Comparison of ENCODE assay signal across 10 mouse cellular contexts in the genomic region with DNA sequence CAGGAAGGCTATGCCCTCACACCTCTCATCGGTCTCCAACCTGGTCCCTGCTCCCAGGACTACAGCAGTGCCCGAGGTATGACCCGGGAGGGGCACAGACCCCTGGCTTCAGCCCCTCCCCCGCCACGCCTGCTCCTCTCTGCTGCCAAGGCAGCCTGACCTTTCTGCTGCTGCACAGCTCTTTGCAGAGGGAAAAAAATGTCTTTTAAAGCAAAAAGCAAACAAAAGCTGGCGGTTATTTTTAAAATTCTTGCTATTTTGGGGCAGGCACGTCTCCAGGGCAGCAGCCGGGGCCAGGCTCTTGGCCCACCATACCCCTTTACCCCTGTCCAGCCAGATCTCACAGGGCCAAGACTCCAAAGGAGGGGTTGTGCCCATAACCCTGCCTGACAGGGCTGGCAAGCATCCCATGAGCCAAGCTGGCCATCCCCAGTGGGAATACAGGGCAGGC. TPM values are rescaled to one million over a fixed set of nuclear protein-coding genes. Genes with fewer than 3 reads are reported as not detected.
DNase-seq lines count a peak whose midpoint lies in the region; ATAC-seq and TF ChIP-seq lines count a peak whose summit lies in the region.
"Had no signal": no experiment of that assay in that cellular context is flagged by ENCODE, and none has a peak within 500 bp of the region (broad histone marks: within the 10 kb centered on the region; RNA-seq: fewer than 3 reads in every experiment).

No protein-coding gene starts in this region.

- 25% methylated on average over 8 of the region's 8 CpGs for WGBS in lung, postnatal 0 days
- WGBS in small intestine, adult 2 months, result 55% methylated on average over 8 of the region's 8 CpGs

- no peaks in the 10 kb centered on the region for H3K27me3 ChIP-seq in lung, postnatal 0 days (replicated peaks; ENCODE audit: insufficient read depth, low read length)
- H3K27me3 ChIP-seq in small intestine, adult 2 months (ENCODE audit: control insufficient read depth, insufficient read depth, low read length), result no peaks in the 10 kb centered on the region

- H3K4me3 ChIP-seq in lung, postnatal 0 days (ENCODE audit: low read depth, low read length), result no peak overlapping the region
- H3K4me3 ChIP-seq in embryonic fibroblast, embryonic 13.5 days (ENCODE audit: insufficient read depth, low read length), result no peak overlapping the region
- H3K4me3 ChIP-seq in small intestine, adult 2 months (ENCODE audit: low read depth, low read length), result no peak overlapping the region
- H3K4me3 ChIP-seq: megakaryocyte, embryonic 14.5 days had no signal

- H3K9ac ChIP-seq in lung, postnatal 0 days (replicated peaks; ENCODE audit: low read depth), result no peak overlapping the region

- H3K36me3 ChIP-seq in lung, postnatal 0 days (ENCODE audit: insufficient read depth, low read length), result 0 out of 2 replicates have a peak, but pooled peaks cover 8% of the 10 kb centered on the region
- no peaks in the 10 kb centered on the region for H3K36me3 ChIP-seq in small intestine, adult 2 months (ENCODE audit: control insufficient read depth, insufficient read depth, low read length)

- H3K4me2 ChIP-seq in lung, postnatal 0 days (replicated peaks; ENCODE audit: low read depth, low read length), result peak overlapping the region; percentile 19; the same call in 1 of the 2 replicates

- H3K9me3 ChIP-seq in lung, postnatal 0 days (ENCODE audit: low read length), result no peaks in the 10 kb centered on the region

- TF ChIP-seq POLR2A in embryonic fibroblast, embryonic 13.5 days (IDR thresholded peaks at IDR 0.05; ENCODE audit: low read depth, low read length), result no peak
- no peak for TF ChIP-seq POLR2A in small intestine, adult 2 months (IDR thresholded peaks at IDR 0.05; ENCODE audit: low read depth, low read length)

- peaks cover 60% of the 10 kb centered on the region for H3K4me1 ChIP-seq in lung, postnatal 0 days (ENCODE audit: insufficient read depth, low read depth, low read length)
- H3K4me1 ChIP-seq in embryonic fibroblast, embryonic 13.5 days (ENCODE audit: control insufficient read depth, insufficient read depth, low read length), result peaks cover 14% of the 10 kb centered on the region; the same call in 1 of the 2 replicates
- H3K4me1 ChIP-seq in small intestine, adult 2 months (ENCODE audit: control insufficient read depth, insufficient read depth, insufficient read length, low read length), result peaks cover 20% of the 10 kb centered on the region

- TF ChIP-seq EP300 in lung, postnatal 0 days (IDR thresholded peaks at IDR 0.05), result peak; percentile 30; the same call in 1 of the 2 replicates

- TF ChIP-seq CTCF in lung, postnatal 0 days (IDR thresholded peaks at IDR 0.05), result no peak
- no peak for TF ChIP-seq CTCF in embryonic fibroblast, embryonic 13.5 days (IDR thresholded peaks at IDR 0.05; ENCODE audit: borderline replicate concordance, insufficient read depth, low read length)
- TF ChIP-seq CTCF in small intestine, adult 2 months (IDR thresholded peaks at IDR 0.05; ENCODE audit: extremely low read depth, insufficient read length, insufficient replicate concordance, low read depth, low read length), result no peak

- peak; percentile 10; the same call in 1 of the 2 replicates for ATAC-seq in lung, postnatal 0 days

- peak; percentile 59 for DNase-seq in lung, postnatal 0 days (ENCODE audit: low spot score)
- DNase-seq in lung, postnatal 25 days (ENCODE audit: low spot score), result no peak
- peak; percentile 73 for DNase-seq in kidney, adult 11 months
- no peak for DNase-seq in ovary, postnatal 14 days (ENCODE audit: low spot score)
- DNase-seq in c-Kit-positive CD71-positive TER-119-positive erythroid progenitor cells, embryonic 14.5 days (ENCODE audit: low spot score), result no peak
- DNase-seq in thymus, postnatal 36 days, result no peak
- DNase-seq: cerebellum, postnatal 36 days had no signal

- H3K27ac ChIP-seq in lung, postnatal 0 days (ENCODE audit: low read length), result peak overlapping the region; percentile 94
- peak overlapping the region; percentile 69 for H3K27ac ChIP-seq in embryonic fibroblast, embryonic 13.5 days (ENCODE audit: insufficient read depth, low read length)
- H3K27ac ChIP-seq in small intestine, adult 2 months (ENCODE audit: insufficient read depth, low read depth, low read length), result peak overlapping the region; percentile 38; the same call in 1 of the 2 replicates

RNA-seq across cellular contexts. Expression of a gene that starts 10.6 kb away (rescaled TPM):
- polyA plus RNA-seq in lung, postnatal 0 days (2015; fragmentation: Nextera tagmentation; extraction: Ambion mirVana), result 83.7 and 85.3 TPM in 2 replicates
- 31.0 and 51.1 TPM in 2 replicates for polyA plus RNA-seq in embryonic fibroblast, embryonic 13.5 days (2011; ENCODE audit: insufficient read length, low read depth, missing spikeins)
- 36.0 and 41.7 TPM in 2 replicates for polyA plus RNA-seq in small intestine, adult 2 months (2012; rRNA removed)

RNA-seq across cellular contexts. Expression of a gene that starts 42.1 kb away (rescaled TPM):
- polyA plus RNA-seq in lung, postnatal 0 days (2015; fragmentation: Nextera tagmentation; extraction: Ambion mirVana), result 418 and 453 TPM in 2 replicates
- 1,138 and 1,342 TPM in 2 replicates for polyA plus RNA-seq in embryonic fibroblast, embryonic 13.5 days (2011; ENCODE audit: insufficient read length, low read depth, missing spikeins)
- 2,052 and 2,413 TPM in 2 replicates for polyA plus RNA-seq in small intestine, adult 2 months (2012; rRNA removed)

RNA-seq across cellular contexts. Expression of a gene that starts 43.8 kb away (rescaled TPM):
- polyA plus RNA-seq in lung, postnatal 0 days (2015; fragmentation: Nextera tagmentation; extraction: Ambion mirVana), result 119 and 136 TPM in 2 replicates
- polyA plus RNA-seq in embryonic fibroblast, embryonic 13.5 days (2011; ENCODE audit: insufficient read length, low read depth, missing spikeins), result 44.5 and 53.3 TPM in 2 replicates
- 103 and 148 TPM in 2 replicates for polyA plus RNA-seq in small intestine, adult 2 months (2012; rRNA removed)

RNA-seq across cellular contexts. Expression of a gene that starts 58.3 kb away (rescaled TPM):
- polyA plus RNA-seq in lung, postnatal 0 days (2015; fragmentation: Nextera tagmentation; extraction: Ambion mirVana), result 15.5 and 16.1 TPM in 2 replicates
- polyA plus RNA-seq in embryonic fibroblast, embryonic 13.5 days (2011; ENCODE audit: insufficient read length, low read depth, missing spikeins), result 12.5 and 13.4 TPM in 2 replicates
- polyA plus RNA-seq in small intestine, adult 2 months (2012; rRNA removed), result 15.3 and 32.0 TPM in 2 replicates

Comparison
In these comparisons a context has a peak if more than half of its experiments do, and no peak if none do; other contexts are left out.
1. DNase-seq: peak in lung, postnatal 0 days (single experiment) and kidney, adult 11 months (single experiment); none in lung, postnatal 25 days (single experiment), ovary, postnatal 14 days (single experiment), c-Kit-positive CD71-positive TER-119-positive erythroid progenitor cells, embryonic 14.5 days (single experiment) and thymus, postnatal 36 days (0 of 2).
2. H3K27ac ChIP-seq: peak in every context shown above with its lines; median percentile 94 in lung, postnatal 0 days; 69 in embryonic fibroblast, embryonic 13.5 days; 38 in small intestine, adult 2 months.